13 mouse cellular contexts compared by ENCODE assay signal in the genomic region with DNA sequence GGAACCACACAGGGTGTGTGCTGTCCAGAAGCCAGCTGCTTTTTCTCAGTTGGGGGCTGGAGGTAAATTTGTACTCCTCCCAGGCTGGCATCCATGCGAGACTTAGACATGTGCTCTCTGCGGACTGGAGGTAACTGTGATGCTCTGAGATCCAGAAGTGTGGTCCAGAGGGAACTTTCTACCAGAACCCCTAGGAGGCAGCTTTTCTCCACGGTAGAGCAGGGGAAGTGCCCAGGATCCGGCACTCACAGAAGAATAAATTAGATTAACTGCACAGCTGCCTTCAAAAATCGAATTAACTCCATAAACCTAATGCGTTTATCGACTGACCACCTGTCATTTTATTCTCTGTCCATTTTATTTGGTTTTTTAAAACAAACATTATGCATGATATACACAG. TPM values are rescaled to one million over a fixed set of nuclear protein-coding genes. Genes with fewer than 3 reads are reported as not detected.
DNase-seq lines count a peak whose midpoint lies in the region; ATAC-seq and TF ChIP-seq lines count a peak whose summit lies in the region.
"Had no signal": no experiment of that assay in that cellular context is flagged by ENCODE, and none has a peak within 500 bp of the region (broad histone marks: within the 10 kb centered on the region; RNA-seq: fewer than 3 reads in every experiment).

No protein-coding gene starts in this region.

- no peaks in the 10 kb centered on the region for H3K36me3 ChIP-seq in embryonic facial prominence, embryonic 11.5 days (replicated peaks; ENCODE audit: control insufficient read depth, insufficient read depth, low read depth, low read length)
- no peaks in the 10 kb centered on the region for H3K36me3 ChIP-seq in embryonic facial prominence, embryonic 10.5 days (replicated peaks)
- H3K36me3 ChIP-seq in intestine, postnatal 0 days (ENCODE audit: control insufficient read depth, insufficient read depth), result no peaks in the 10 kb centered on the region
- no peaks in the 10 kb centered on the region for H3K36me3 ChIP-seq in intestine, embryonic 16.5 days (ENCODE audit: control insufficient read depth, insufficient read depth, low read length)
- no peaks in the 10 kb centered on the region for H3K36me3 ChIP-seq in midbrain, embryonic 14.5 days (ENCODE audit: control insufficient read depth, insufficient read depth, low read length)
- H3K36me3 ChIP-seq in midbrain, embryonic 10.5 days, result no peaks in the 10 kb centered on the region
- no peaks in the 10 kb centered on the region for H3K36me3 ChIP-seq in stomach, postnatal 0 days (ENCODE audit: control insufficient read depth, insufficient read depth, low read length)
- H3K36me3 ChIP-seq: stomach, embryonic 15.5 days had no signal

- no peak overlapping the region for H3K4me3 ChIP-seq in embryonic facial prominence, embryonic 11.5 days (ENCODE audit: low read depth, low read length)
- H3K4me3 ChIP-seq in embryonic facial prominence, embryonic 10.5 days, result no peak overlapping the region
- no peak overlapping the region for H3K4me3 ChIP-seq in intestine, postnatal 0 days (ENCODE audit: low read depth, low read length)
- H3K4me3 ChIP-seq in intestine, embryonic 16.5 days (ENCODE audit: low read length), result no peak overlapping the region
- no peak overlapping the region for H3K4me3 ChIP-seq in midbrain, embryonic 14.5 days (replicated peaks; ENCODE audit: low read depth, low read length)
- no peak overlapping the region for H3K4me3 ChIP-seq in midbrain, embryonic 10.5 days
- no peak overlapping the region for H3K4me3 ChIP-seq in stomach, postnatal 0 days (ENCODE audit: low read depth, low read length)
- H3K4me3 ChIP-seq: stomach, embryonic 15.5 days had no signal

- no peaks in the 10 kb centered on the region for H3K4me1 ChIP-seq in embryonic facial prominence, embryonic 11.5 days (ENCODE audit: control insufficient read depth, insufficient read depth, low read length)
- no peaks in the 10 kb centered on the region for H3K4me1 ChIP-seq in embryonic facial prominence, embryonic 10.5 days
- H3K4me1 ChIP-seq in intestine, postnatal 0 days (replicated peaks; ENCODE audit: control insufficient read depth, insufficient read depth, low read length), result no peaks in the 10 kb centered on the region
- H3K4me1 ChIP-seq in intestine, embryonic 16.5 days (ENCODE audit: control insufficient read depth, insufficient read depth, low read length), result no peaks in the 10 kb centered on the region
- H3K4me1 ChIP-seq in midbrain, embryonic 14.5 days (ENCODE audit: control insufficient read depth, insufficient read depth, low read length), result no peaks in the 10 kb centered on the region
- no peaks in the 10 kb centered on the region for H3K4me1 ChIP-seq in midbrain, embryonic 10.5 days
- no peaks in the 10 kb centered on the region for H3K4me1 ChIP-seq in stomach, postnatal 0 days (replicated peaks; ENCODE audit: control insufficient read depth, insufficient read depth)
- H3K4me1 ChIP-seq: stomach, embryonic 15.5 days had no signal

- H3K4me2 ChIP-seq in embryonic facial prominence, embryonic 11.5 days (ENCODE audit: low read depth, low read length), result no peak overlapping the region
- no peak overlapping the region for H3K4me2 ChIP-seq in intestine, postnatal 0 days (replicated peaks; ENCODE audit: low read depth)
- H3K4me2 ChIP-seq in intestine, embryonic 16.5 days (ENCODE audit: low read depth, low read length), result no peak overlapping the region
- no peak overlapping the region for H3K4me2 ChIP-seq in midbrain, embryonic 14.5 days (ENCODE audit: low read length)
- no peak overlapping the region for H3K4me2 ChIP-seq in stomach, postnatal 0 days (replicated peaks; ENCODE audit: low read depth)
- H3K4me2 ChIP-seq: stomach, embryonic 15.5 days had no signal

- no peaks in the 10 kb centered on the region for H3K9me3 ChIP-seq in embryonic facial prominence, embryonic 11.5 days (replicated peaks; ENCODE audit: control insufficient read depth, low read length)
- H3K9me3 ChIP-seq in embryonic facial prominence, embryonic 10.5 days, result no peaks in the 10 kb centered on the region
- no peaks in the 10 kb centered on the region for H3K9me3 ChIP-seq in intestine, postnatal 0 days (ENCODE audit: control insufficient read depth)
- no peaks in the 10 kb centered on the region for H3K9me3 ChIP-seq in intestine, embryonic 16.5 days (ENCODE audit: control insufficient read depth, low read length)
- no peaks in the 10 kb centered on the region for H3K9me3 ChIP-seq in midbrain, embryonic 14.5 days (ENCODE audit: control insufficient read depth, low read length)
- no peaks in the 10 kb centered on the region for H3K9me3 ChIP-seq in midbrain, embryonic 10.5 days (replicated peaks)
- H3K9me3 ChIP-seq in stomach, postnatal 0 days (ENCODE audit: control insufficient read depth, low read length), result no peaks in the 10 kb centered on the region
- H3K9me3 ChIP-seq: stomach, embryonic 15.5 days had no signal

- no peak for ATAC-seq in embryonic facial prominence, embryonic 11.5 days (replicated peaks; ENCODE audit: insufficient number of reproducible peaks, low FRiP score, low TSS enrichment, low read depth)
- ATAC-seq in intestine, postnatal 0 days, result no peak
- ATAC-seq in intestine, embryonic 16.5 days, result no peak
- ATAC-seq in midbrain, embryonic 14.5 days (ENCODE audit: low FRiP score, low TSS enrichment), result no peak
- ATAC-seq in stomach, postnatal 0 days (ENCODE audit: low FRiP score, low TSS enrichment), result no peak
- ATAC-seq in cerebellum, adult (ENCODE audit: insufficient number of reproducible peaks, low FRiP score, low TSS enrichment), result no peak

- 56% methylated on average over 7 of the region's 7 CpGs for WGBS in embryonic facial prominence, embryonic 11.5 days
- WGBS in embryonic facial prominence, embryonic 10.5 days, result 66% methylated on average over 7 of the region's 7 CpGs
- WGBS in intestine, postnatal 0 days, result 57% methylated on average over 7 of the region's 7 CpGs
- 53% methylated on average over 7 of the region's 7 CpGs for WGBS in intestine, embryonic 16.5 days
- WGBS in midbrain, embryonic 14.5 days, result 55% methylated on average over 7 of the region's 7 CpGs
- WGBS in midbrain, embryonic 10.5 days, result 69% methylated on average over 7 of the region's 7 CpGs
- 44% methylated on average over 7 of the region's 7 CpGs for WGBS in stomach, postnatal 0 days

- no peak overlapping the region for H3K27ac ChIP-seq in embryonic facial prominence, embryonic 11.5 days (replicated peaks; ENCODE audit: low read depth, low read length)
- no peak overlapping the region for H3K27ac ChIP-seq in embryonic facial prominence, embryonic 10.5 days (replicated peaks)
- no peak overlapping the region for H3K27ac ChIP-seq in intestine, postnatal 0 days (ENCODE audit: low read depth, low read length)
- no peak overlapping the region for H3K27ac ChIP-seq in intestine, embryonic 16.5 days (ENCODE audit: low read length)
- H3K27ac ChIP-seq in midbrain, embryonic 14.5 days (replicated peaks; ENCODE audit: low read depth, low read length), result no peak overlapping the region
- H3K27ac ChIP-seq in midbrain, embryonic 10.5 days (replicated peaks), result no peak overlapping the region
- H3K27ac ChIP-seq in stomach, postnatal 0 days (replicated peaks), result no peak overlapping the region
- H3K27ac ChIP-seq: stomach, embryonic 15.5 days had no signal

- DNase-seq in embryonic facial prominence, embryonic 11.5 days (ENCODE audit: low spot score), result peak; percentile 42
- no peak for DNase-seq in embryonic facial prominence, embryonic 10.5 days (ENCODE audit: low spot score)
- DNase-seq in midbrain, embryonic 14.5 days, result peak; percentile 59
- DNase-seq in midbrain, embryonic 10.5 days (ENCODE audit: low spot score), result no peak
- no peak for DNase-seq in stomach, postnatal 0 days (ENCODE audit: low spot score)
- DNase-seq: cerebellum, adult 11 months; gastrocnemius, postnatal 36 days; kidney, postnatal 14 days had no signal

- no peaks in the 10 kb centered on the region for H3K27me3 ChIP-seq in embryonic facial prominence, embryonic 11.5 days (ENCODE audit: control insufficient read depth, insufficient read depth, low read length)
- no peaks in the 10 kb centered on the region for H3K27me3 ChIP-seq in embryonic facial prominence, embryonic 10.5 days (replicated peaks; ENCODE audit: low read depth, poor library complexity, severe bottlenecking)
- no peaks in the 10 kb centered on the region for H3K27me3 ChIP-seq in intestine, postnatal 0 days (replicated peaks; ENCODE audit: control insufficient read depth, insufficient read depth, low read length)
- no peaks in the 10 kb centered on the region for H3K27me3 ChIP-seq in intestine, embryonic 16.5 days (replicated peaks; ENCODE audit: control insufficient read depth, insufficient read depth, low read length)
- H3K27me3 ChIP-seq in midbrain, embryonic 14.5 days (ENCODE audit: control insufficient read depth, insufficient read depth, low read length), result no peaks in the 10 kb centered on the region
- H3K27me3 ChIP-seq in midbrain, embryonic 10.5 days (ENCODE audit: low read depth, poor library complexity, severe bottlenecking), result no peaks in the 10 kb centered on the region
- no peaks in the 10 kb centered on the region for H3K27me3 ChIP-seq in stomach, postnatal 0 days (ENCODE audit: control insufficient read depth, insufficient read depth, low read length)
- H3K27me3 ChIP-seq: stomach, embryonic 15.5 days had no signal

- no peak overlapping the region for H3K9ac ChIP-seq in embryonic facial prominence, embryonic 11.5 days (replicated peaks; ENCODE audit: low read length)
- H3K9ac ChIP-seq in intestine, postnatal 0 days (ENCODE audit: low read depth, low read length), result no peak overlapping the region
- no peak overlapping the region for H3K9ac ChIP-seq in intestine, embryonic 16.5 days (ENCODE audit: low read depth, low read length)
- H3K9ac ChIP-seq in midbrain, embryonic 14.5 days (replicated peaks; ENCODE audit: low read length), result no peak overlapping the region
- H3K9ac ChIP-seq in stomach, postnatal 0 days (ENCODE audit: low read length), result no peak overlapping the region
- H3K9ac ChIP-seq: stomach, embryonic 15.5 days had no signal

- TF ChIP-seq CTCF in intestine, postnatal 0 days (IDR thresholded peaks at IDR 0.05; ENCODE audit: low read depth), result peak; percentile 61
- TF ChIP-seq CTCF in stomach, postnatal 0 days (IDR thresholded peaks at IDR 0.05; ENCODE audit: low read depth), result peak; percentile 65

- no peak for TF ChIP-seq EP300 in stomach, postnatal 0 days (optimal IDR thresholded peaks at IDR 0.05)

RNA-seq across cellular contexts. Expression of gene Ttll8, which starts 20.1 kb away (rescaled TPM):
- not detected in 2 replicates for polyA plus RNA-seq in embryonic facial prominence, embryonic 11.5 days (2014; fragmentation: Nextera tagmentation; extraction: Ambion mirVana)
- not detected in 2 replicates for polyA plus RNA-seq in embryonic facial prominence, embryonic 10.5 days (2016; fragmentation: Nextera tagmentation; extraction: Ambion mirVana)
- not detected in 2 replicates for polyA plus RNA-seq in intestine, postnatal 0 days (2015; fragmentation: Nextera tagmentation; extraction: Ambion mirVana)
- polyA plus RNA-seq in intestine, embryonic 16.5 days (2015; fragmentation: Nextera tagmentation; extraction: Ambion mirVana), result not detected in 2 replicates
- polyA plus RNA-seq in midbrain, embryonic 14.5 days (2014; fragmentation: Nextera tagmentation; extraction: Ambion mirVana), result not detected in 2 replicates
- not detected in 2 replicates for polyA plus RNA-seq in midbrain, embryonic 10.5 days (2016; fragmentation: Nextera tagmentation; extraction: Ambion mirVana)
- not detected in 2 replicates for polyA plus RNA-seq in stomach, postnatal 0 days (2015; fragmentation: Nextera tagmentation; extraction: Ambion mirVana)
- polyA plus RNA-seq: limb, embryonic 11.5 days; stomach, embryonic 15.5 days had no signal

RNA-seq across cellular contexts. Expression of gene Mlc1, which starts 44.7 kb away (rescaled TPM):
- polyA plus RNA-seq in embryonic facial prominence, embryonic 11.5 days (2014; fragmentation: Nextera tagmentation; extraction: Ambion mirVana), result 0.82 and 1.1 TPM in 2 replicates
- 1.0 and 1.5 TPM in 2 replicates for polyA plus RNA-seq in embryonic facial prominence, embryonic 10.5 days (2016; fragmentation: Nextera tagmentation; extraction: Ambion mirVana)
- not detected in 2 replicates for polyA plus RNA-seq in intestine, postnatal 0 days (2015; fragmentation: Nextera tagmentation; extraction: Ambion mirVana)
- not detected in 2 replicates for polyA plus RNA-seq in intestine, embryonic 16.5 days (2015; fragmentation: Nextera tagmentation; extraction: Ambion mirVana)
- polyA plus RNA-seq in midbrain, embryonic 14.5 days (2014; fragmentation: Nextera tagmentation; extraction: Ambion mirVana), result 6.4 and 7.6 TPM in 2 replicates
- polyA plus RNA-seq in midbrain, embryonic 10.5 days (2016; fragmentation: Nextera tagmentation; extraction: Ambion mirVana), result 4.5 and 4.9 TPM in 2 replicates
- polyA plus RNA-seq in stomach, postnatal 0 days (2015; fragmentation: Nextera tagmentation; extraction: Ambion mirVana), result not detected in 2 replicates
- polyA plus RNA-seq: limb, embryonic 11.5 days had no signal

RNA-seq across cellular contexts. Expression of gene Mov10l1, which starts 48.6 kb away (rescaled TPM):
- 0.39 TPM in 1 of 2 replicates, not detected in the other for polyA plus RNA-seq in embryonic facial prominence, embryonic 11.5 days (2014; fragmentation: Nextera tagmentation; extraction: Ambion mirVana)
- not detected in 2 replicates for polyA plus RNA-seq in embryonic facial prominence, embryonic 10.5 days (2016; fragmentation: Nextera tagmentation; extraction: Ambion mirVana)
- not detected in 2 replicates for polyA plus RNA-seq in intestine, postnatal 0 days (2015; fragmentation: Nextera tagmentation; extraction: Ambion mirVana)
- polyA plus RNA-seq in intestine, embryonic 16.5 days (2015; fragmentation: Nextera tagmentation; extraction: Ambion mirVana), result not detected in 2 replicates
- polyA plus RNA-seq in midbrain, embryonic 14.5 days (2014; fragmentation: Nextera tagmentation; extraction: Ambion mirVana), result not detected in 2 replicates
- not detected in 2 replicates for polyA plus RNA-seq in midbrain, embryonic 10.5 days (2016; fragmentation: Nextera tagmentation; extraction: Ambion mirVana)
- polyA plus RNA-seq in stomach, postnatal 0 days (2015; fragmentation: Nextera tagmentation; extraction: Ambion mirVana), result not detected in 2 replicates
- polyA plus RNA-seq: limb, embryonic 11.5 days had no signal

Comparison
In these comparisons a context has a peak if more than half of its experiments do, and no peak if none do; other contexts are left out.
1. DNase-seq: peak in embryonic facial prominence, embryonic 11.5 days (single experiment) and midbrain, embryonic 14.5 days (single experiment); none in embryonic facial prominence, embryonic 10.5 days (single experiment), midbrain, embryonic 10.5 days (single experiment) and stomach, postnatal 0 days (single experiment).